Mouse (Mus musculus): Measurements from ENCODE around the gene Sobp.

DNA sequence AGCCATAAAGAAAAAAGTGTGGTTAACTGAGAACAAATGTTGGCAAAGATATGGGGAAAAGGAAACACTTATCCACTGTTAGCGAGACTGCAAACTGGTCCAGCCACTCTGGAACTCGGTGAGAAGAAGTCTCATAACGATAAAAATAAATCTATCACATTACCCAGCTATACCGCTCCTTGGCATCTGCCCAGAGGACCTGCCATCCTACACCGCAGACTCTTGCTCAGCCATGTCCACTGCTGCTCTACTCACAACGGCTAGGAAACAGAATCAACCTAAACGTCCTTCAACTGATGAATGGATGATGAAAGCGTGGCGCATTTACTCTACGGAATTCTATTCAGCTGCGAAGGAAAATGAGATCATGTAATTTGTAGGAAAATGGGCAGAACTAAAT lies 25.9 kb downstream of the Sobp start:
- TF ChIP-seq CTCF (conservative IDR thresholded peaks at IDR 0.05; ENCODE audit: insufficient read depth, insufficient read length, low read depth, low read length) (no peak), POLR2A (IDR thresholded peaks at IDR 0.05; ENCODE audit: low read depth, low read length) (no peak)

All from kidney, adult 2 months (tissue).